Mouse (Mus musculus) c-Kit-positive CD71-positive TER-119-positive erythroid progenitor cells, embryonic 14.5 days (primary cell): ENCODE data around the gene Clasrp.
"Not testable (repeated sequence)": the region's sequence is repeated elsewhere in the genome, so short reads cannot be mapped to it uniquely, and the experiment has no call there.

Experiments
- DNase-seq: peaks from one replicate; pipeline ENCODE4 v3.0.0-alpha.2; 2013; ENCODE audit warnings: low spot score

Gene Clasrp

GRCm38 (mm10) chr7:19609641-19610332 is 5.5 kb upstream of the Clasrp start:
- no peak for DNase-seq

- DNase-seq: no peak
Observed at GRCm38 (mm10) chr7:19607291-19607690, 3.0 kb upstream of the Clasrp start.

GRCm38 (mm10) chr7:19604606-19605214 is 424 bp upstream of the Clasrp start:
- not testable (repeated sequence) for DNase-seq

- no peak for DNase-seq
Observed at GRCm38 (mm10) chr7:19603055-19603454, 1.2 kb downstream of the Clasrp start.

- no peak for DNase-seq
Observed at GRCm38 (mm10) chr7:19600562-19600961, 3.7 kb downstream of the Clasrp start.

GRCm38 (mm10) chr7:19593061-19593730 is 11.1 kb downstream of the Clasrp start:
- DNase-seq: no peak

- DNase-seq: peak; percentile 86
Observed at GRCm38 (mm10) chr7:19589917-19590316, 14.4 kb downstream of the Clasrp start.

- DNase-seq: peak; percentile 75
Observed at GRCm38 (mm10) chr7:19589207-19589606, 15.1 kb downstream of the Clasrp start.

GRCm38 (mm10) chr7:19586269-19586668 is 18.0 kb downstream of the Clasrp start:
- DNase-seq: no peak

GRCm38 (mm10) chr7:19580634-19581033 is 23.7 kb downstream of the Clasrp start:
- no peak for DNase-seq

- DNase-seq: no peak
Observed at GRCm38 (mm10) chr7:19579751-19580150, 24.5 kb downstream of the Clasrp start.

GRCm38 (mm10) chr7:19578436-19578835 is 25.9 kb downstream of the Clasrp start:
- DNase-seq: no peak

GRCm38 (mm10) chr7:19577877-19578414 is 26.3 kb downstream of the Clasrp start:
- DNase-seq: no peak

- no peak for DNase-seq
Observed at GRCm38 (mm10) chr7:19577141-19577852, 27.0 kb downstream of the Clasrp start, which contains the start of the genes Zfp296 and Gemin7. Gene Zfp296, plus strand, starts transcription at chr7:19577287. Gene Gemin7, minus strand, starts transcription at chr7:19577595.

GRCm38 (mm10) chr7:19575559-19575958 is 28.7 kb downstream of the Clasrp start:
- no peak for DNase-seq

- DNase-seq: no peak
Observed at GRCm38 (mm10) chr7:19573776-19574140, 30.5 kb downstream of the Clasrp start.

GRCm38 (mm10) chr7:19572926-19573775 is 31.1 kb downstream of the Clasrp start:
- DNase-seq: peak; percentile 82

GRCm38 (mm10) chr7:19569647-19570046 is 34.6 kb downstream of the Clasrp start:
- no peak for DNase-seq

- DNase-seq: no peak
Observed at GRCm38 (mm10) chr7:19567426-19567825, 36.9 kb downstream of the Clasrp start.

- no peak for DNase-seq
Observed at GRCm38 (mm10) chr7:19565803-19566202, 38.5 kb downstream of the Clasrp start.

GRCm38 (mm10) chr7:19564455-19564854 is 39.8 kb downstream of the Clasrp start:
- no peak for DNase-seq
